Mouse (Mus musculus) T-cell, adult 2 months (primary cell): ENCODE data around the gene Dhx40.
"Not testable (repeated sequence)": the region's sequence is repeated elsewhere in the genome, so short reads cannot be mapped to it uniquely, and the experiment has no call there.

ENCODE experiments used
- DNase-seq: peaks from one replicate; pipeline ENCODE4 v3.0.0; 2022; ENCODE audit warnings: low spot score

Dhx40 gene

GRCm38 (mm10) chr11:86751010-86751409 is 56.5 kb downstream of the Dhx40 start:
- no peak for DNase-seq

GRCm38 (mm10) chr11:86749776-86750423 is 57.6 kb downstream of the Dhx40 start:
- no peak for DNase-seq

- no peak for DNase-seq
These were observed 61.7 kb downstream of the Dhx40 start for GRCm38 (mm10) chr11:86745634-86746404.

GRCm38 (mm10) chr11:86742605-86743004 is 64.9 kb downstream of the Dhx40 start:
- DNase-seq: no peak

- DNase-seq: no peak
These were observed 66.0 kb downstream of the Dhx40 start for GRCm38 (mm10) chr11:86741505-86741904.

GRCm38 (mm10) chr11:86739470-86739869 is 68.1 kb downstream of the Dhx40 start:
- no peak for DNase-seq

- no peak for DNase-seq
These were observed 68.6 kb downstream of the Dhx40 start for GRCm38 (mm10) chr11:86738956-86739355.

- not testable (repeated sequence) for DNase-seq
These were observed 69.2 kb downstream of the Dhx40 start for GRCm38 (mm10) chr11:86738308-86738707.

- DNase-seq: no peak
These were observed 70.1 kb downstream of the Dhx40 start for GRCm38 (mm10) chr11:86737301-86738000.

GRCm38 (mm10) chr11:86734993-86735392 is 72.6 kb downstream of the Dhx40 start:
- no peak for DNase-seq

GRCm38 (mm10) chr11:86734241-86734939 is 73.2 kb downstream of the Dhx40 start:
- DNase-seq: no peak

GRCm38 (mm10) chr11:86731443-86731842 is 76.1 kb downstream of the Dhx40 start:
- DNase-seq: no peak

GRCm38 (mm10) chr11:86725607-86726006 is 81.9 kb downstream of the Dhx40 start:
- DNase-seq: no peak

GRCm38 (mm10) chr11:86724982-86725381 is 82.6 kb downstream of the Dhx40 start:
- DNase-seq: no peak

- no peak for DNase-seq
These were observed 83.5 kb downstream of the Dhx40 start for GRCm38 (mm10) chr11:86724004-86724403.

- no peak for DNase-seq
These were observed 88.2 kb downstream of the Dhx40 start for GRCm38 (mm10) chr11:86719390-86719789.
